Mouse (Mus musculus): ENCODE data around the gene Dcaf7.
A peak's percentile ranks its signal among the peaks of the same experiment; 100 is the strongest.
"Not testable (repeated sequence)": the region's sequence is repeated elsewhere in the genome, so short reads cannot be mapped to it uniquely, and the experiment has no call there.

Gene Dcaf7

GRCm38 (mm10) chr11:106036548-106037417, at the start of gene Dcaf7:
Gene Dcaf7 (plus strand): TSS chr11:106036872.
- peak; percentile 99 to 100 for DNase-seq (ENCODE audit: low spot score in 2 of 2)

- DNase-seq (ENCODE audit: low spot score in 2 of 2): no peak
Measured at GRCm38 (mm10) chr11:105987446-105987845, 49.2 kb upstream of the Dcaf7 start.

GRCm38 (mm10) chr11:105989446-105989845, 47.2 kb upstream of the Dcaf7 start:
- no peak for DNase-seq (ENCODE audit: low spot score in 2 of 2)

GRCm38 (mm10) chr11:105990231-105990630, 46.4 kb upstream of the Dcaf7 start:
- no peak for DNase-seq (ENCODE audit: low spot score in 2 of 2)

- DNase-seq (ENCODE audit: low spot score in 2 of 2): no peak
Measured at GRCm38 (mm10) chr11:105994375-105994774, 42.3 kb upstream of the Dcaf7 start, which contains the start of gene Ace3. Gene Ace3 (plus strand): TSS chr11:105994675.

- DNase-seq (ENCODE audit: low spot score in 2 of 2): no peak
Measured at GRCm38 (mm10) chr11:106000062-106000461, 36.6 kb upstream of the Dcaf7 start.

- no peak for DNase-seq (ENCODE audit: low spot score in 2 of 2)
Measured at GRCm38 (mm10) chr11:106001718-106002117, 35.0 kb upstream of the Dcaf7 start.

GRCm38 (mm10) chr11:106004576-106004975, 32.1 kb upstream of the Dcaf7 start:
- DNase-seq (ENCODE audit: low spot score in 2 of 2): no peak

GRCm38 (mm10) chr11:106005970-106006369, 30.7 kb upstream of the Dcaf7 start:
- DNase-seq (ENCODE audit: low spot score in 2 of 2): no peak

GRCm38 (mm10) chr11:106007821-106008220, 28.9 kb upstream of the Dcaf7 start, which contains the start of gene Kcnh6:
Gene Kcnh6 (plus strand): TSS chr11:106008124.
- DNase-seq (ENCODE audit: low spot score in 2 of 2): no peak

- no peak for DNase-seq (ENCODE audit: low spot score in 2 of 2)
Measured at GRCm38 (mm10) chr11:106012711-106013110, 24.0 kb upstream of the Dcaf7 start.

- peak in 1 of 2 experiments; percentile 34 for DNase-seq (ENCODE audit: low spot score in 2 of 2)
Measured at GRCm38 (mm10) chr11:106013556-106014225, 23.0 kb upstream of the Dcaf7 start.

- DNase-seq (ENCODE audit: low spot score in 2 of 2): no peak
Measured at GRCm38 (mm10) chr11:106016440-106016839, 20.2 kb upstream of the Dcaf7 start.

GRCm38 (mm10) chr11:106020051-106020763, 16.5 kb upstream of the Dcaf7 start:
- peak; percentile 27 to 45 for DNase-seq (ENCODE audit: low spot score in 2 of 2)

GRCm38 (mm10) chr11:106025774-106026173, 10.9 kb upstream of the Dcaf7 start:
- no peak for DNase-seq (ENCODE audit: low spot score in 2 of 2)

GRCm38 (mm10) chr11:106026465-106027151, 10.1 kb upstream of the Dcaf7 start:
- peak; percentile 56 to 62 for DNase-seq (ENCODE audit: low spot score in 2 of 2)

GRCm38 (mm10) chr11:106027607-106028006, 9.1 kb upstream of the Dcaf7 start:
- no peak for DNase-seq (ENCODE audit: low spot score in 2 of 2)

- DNase-seq (ENCODE audit: low spot score in 2 of 2): not testable (repeated sequence)
Measured at GRCm38 (mm10) chr11:106032074-106032473, 4.6 kb upstream of the Dcaf7 start.

- no peak for DNase-seq (ENCODE audit: low spot score in 2 of 2)
Measured at GRCm38 (mm10) chr11:106033491-106033919, 3.2 kb upstream of the Dcaf7 start.

- DNase-seq (ENCODE audit: low spot score in 2 of 2): no peak
Measured at GRCm38 (mm10) chr11:106034986-106035385, 1.7 kb upstream of the Dcaf7 start.

- peak in 1 of 2 experiments; percentile 53 for DNase-seq (ENCODE audit: low spot score in 2 of 2)
Measured at GRCm38 (mm10) chr11:106037418-106037751, 713 bp downstream of the Dcaf7 start.
